Mouse (Mus musculus): Measurements from ENCODE around the gene Gm10256. TPM values are rescaled to one million over a fixed set of nuclear protein-coding genes. Genes with fewer than 3 reads are reported as not detected.
"Not testable (repeated sequence)": the region's sequence is repeated elsewhere in the genome, so short reads cannot be mapped to it uniquely, and the experiment has no call there.

Gene Gm10256
- 0.16 TPM in 1 of 2 replicates, not detected in the other for polyA plus RNA-seq (2015; fragmentation: Nextera tagmentation; extraction: Ambion mirVana)

- not testable (repeated sequence) for H3K4me1 ChIP-seq (replicated peaks); H3K36me3 ChIP-seq; H3K27ac ChIP-seq; H3K4me2 ChIP-seq; H3K27me3 ChIP-seq; H3K9ac ChIP-seq; ATAC-seq (ENCODE audit: low FRiP score); H3K9me3 ChIP-seq; H3K4me3 ChIP-seq
- no CpG with 5 or more reads among the region's 9 CpGs for WGBS
Observed at GRCm38 (mm10) chrY:2830380-2830779, at the start of gene Gm10256, which contains the start of gene Rbmy. Gene Gm10256 (plus strand): TSS chrY:2830699. Gene Rbmy (plus strand): TSS chrY:2830680.

GRCm38 (mm10) chrY:2796105-2796504, 34.4 kb upstream of the Gm10256 start, which contains the start of gene Gm4064:
Gene Gm4064 (minus strand): TSS chrY:2796205.
- ATAC-seq (ENCODE audit: low FRiP score); H3K4me2 ChIP-seq; H3K27ac ChIP-seq; H3K36me3 ChIP-seq; H3K4me3 ChIP-seq; H3K9ac ChIP-seq; H3K9me3 ChIP-seq; H3K4me1 ChIP-seq (replicated peaks); H3K27me3 ChIP-seq: not testable (repeated sequence)
- no CpG with 5 or more reads among the region's 8 CpGs for WGBS

- not testable (repeated sequence) for H3K9me3 ChIP-seq; ATAC-seq (ENCODE audit: low FRiP score)
- WGBS = no CpG with 5 or more reads among the region's 9 CpGs
Observed at GRCm38 (mm10) chrY:2900689-2901088, 70.2 kb downstream of the Gm10256 start, which contains the start of gene Gm10352. Gene Gm10352 (plus strand): TSS chrY:2900989.

More at GRCm38 (mm10) chrY:2900689-2901088, 70.2 kb downstream of the Gm10256 start, which contains the start of gene Gm10352:
- H3K4me1 ChIP-seq (replicated peaks); H3K4me3 ChIP-seq; H3K4me2 ChIP-seq; H3K27ac ChIP-seq; H3K27me3 ChIP-seq; H3K36me3 ChIP-seq; H3K9ac ChIP-seq: not testable (repeated sequence)

Other genes starting within 250 kb of the Gm10256 start
- not detected in 2 replicates for gene H2al2c, start 231.6 kb upstream of the Gm10256 start, polyA plus RNA-seq (2015; fragmentation: Nextera tagmentation; extraction: Ambion mirVana)
- not detected in 2 replicates for gene Sry, start 167.0 kb upstream of the Gm10256 start, polyA plus RNA-seq (2015; fragmentation: Nextera tagmentation; extraction: Ambion mirVana)
- gene H2al2b, start 110.0 kb upstream of the Gm10256 start, polyA plus RNA-seq (2015; fragmentation: Nextera tagmentation; extraction: Ambion mirVana) = not detected in 2 replicates
- not detected in 2 replicates for gene Gm4064, start 34.5 kb upstream of the Gm10256 start, polyA plus RNA-seq (2015; fragmentation: Nextera tagmentation; extraction: Ambion mirVana)
- gene Rbmy, start within 50 bp of the Gm10256 start, polyA plus RNA-seq (2015; fragmentation: Nextera tagmentation; extraction: Ambion mirVana) = not detected in 2 replicates
- not detected in 2 replicates for gene Gm10352, start 70.3 kb downstream of the Gm10256 start, polyA plus RNA-seq (2015; fragmentation: Nextera tagmentation; extraction: Ambion mirVana)
- not detected in 2 replicates for gene Gm29289, start 101.9 kb downstream of the Gm10256 start, polyA plus RNA-seq (2015; fragmentation: Nextera tagmentation; extraction: Ambion mirVana)

Data from hindbrain, embryonic 13.5 days (tissue).